Mouse (Mus musculus) spleen, postnatal 14 days (tissue): ENCODE results near the gene Tcf25.

Source experiments
- DNase-seq, 2 experiments: peaks; one replicate each; pipeline ENCODE4 v3.0.0; 2021 to 2022; ENCODE audit warnings: low spot score in 2 of 2

The Tcf25 gene

GRCm38 (mm10) chr8:123373403-123374238 lies at the start of gene Tcf25:
TSS of gene Tcf25 (plus strand) at chr8:123373753.
- DNase-seq: peak; percentile 84 to 92

GRCm38 (mm10) chr8:123328552-123328951 lies 45.0 kb upstream of the Tcf25 start:
- DNase-seq: no peak

GRCm38 (mm10) chr8:123329350-123329749 lies 44.2 kb upstream of the Tcf25 start:
- no peak for DNase-seq

- no peak for DNase-seq
Observed at GRCm38 (mm10) chr8:123329961-123330360, 43.6 kb upstream of the Tcf25 start.

- no peak for DNase-seq
Observed at GRCm38 (mm10) chr8:123330701-123331100, 42.9 kb upstream of the Tcf25 start.

GRCm38 (mm10) chr8:123331301-123331700 lies 42.3 kb upstream of the Tcf25 start:
- DNase-seq: no peak

- no peak for DNase-seq
Observed at GRCm38 (mm10) chr8:123331810-123332209, 41.7 kb upstream of the Tcf25 start.

- DNase-seq: peak; percentile 55 to 67
Observed at GRCm38 (mm10) chr8:123332262-123333090, 41.1 kb upstream of the Tcf25 start, which contains the start of gene Spire2. TSS of gene Spire2 (plus strand) at chr8:123332713.

- DNase-seq: no peak
Observed at GRCm38 (mm10) chr8:123333091-123333587, 40.4 kb upstream of the Tcf25 start.

- DNase-seq: no peak
Observed at GRCm38 (mm10) chr8:123333864-123334263, 39.7 kb upstream of the Tcf25 start.

- DNase-seq: no peak
Observed at GRCm38 (mm10) chr8:123334467-123334866, 39.1 kb upstream of the Tcf25 start.

- no peak for DNase-seq
Observed at GRCm38 (mm10) chr8:123337475-123337874, 36.1 kb upstream of the Tcf25 start.

GRCm38 (mm10) chr8:123340071-123340470 lies 33.5 kb upstream of the Tcf25 start:
- no peak for DNase-seq

GRCm38 (mm10) chr8:123341040-123342015 lies 32.2 kb upstream of the Tcf25 start:
- no peak for DNase-seq

- DNase-seq: no peak
Observed at GRCm38 (mm10) chr8:123342253-123342652, 31.3 kb upstream of the Tcf25 start.

GRCm38 (mm10) chr8:123342911-123343310 lies 30.6 kb upstream of the Tcf25 start:
- no peak for DNase-seq

GRCm38 (mm10) chr8:123343422-123343821 lies 30.1 kb upstream of the Tcf25 start:
- DNase-seq: no peak

- DNase-seq: no peak
Observed at GRCm38 (mm10) chr8:123345135-123345534, 28.4 kb upstream of the Tcf25 start.

GRCm38 (mm10) chr8:123345856-123346255 lies 27.7 kb upstream of the Tcf25 start:
- no peak for DNase-seq

- DNase-seq: no peak
Observed at GRCm38 (mm10) chr8:123347293-123347692, 26.3 kb upstream of the Tcf25 start.

GRCm38 (mm10) chr8:123348237-123348843 lies 25.2 kb upstream of the Tcf25 start:
- peak in 1 of 2 experiments; percentile 9 for DNase-seq
